Mouse (Mus musculus) G1E (cell line): ENCODE data around the gene Caps2.
"Not testable (repeated sequence)": the region's sequence is repeated elsewhere in the genome, so short reads cannot be mapped to it uniquely, and the experiment has no call there.

Experiments used
- CTCF ChIP-seq: IDR thresholded peaks from 2 replicates; pipeline ENCODE4 v1.5.1; 2012; ENCODE audit warnings: low read depth, low read length, inconsistent platforms, mixed read lengths
- GATA1 ChIP-seq: IDR thresholded peaks from 2 replicates; pipeline ENCODE4 v1.6.1; 2012; ENCODE audit warnings: borderline replicate concordance, low read length, inconsistent platforms, mixed read lengths
- GATA2 ChIP-seq: IDR thresholded peaks from 2 replicates; pipeline ENCODE4 v1.6.1; 2012; ENCODE audit warnings: low read depth, low read length, inconsistent platforms, borderline replicate concordance

DNA sequence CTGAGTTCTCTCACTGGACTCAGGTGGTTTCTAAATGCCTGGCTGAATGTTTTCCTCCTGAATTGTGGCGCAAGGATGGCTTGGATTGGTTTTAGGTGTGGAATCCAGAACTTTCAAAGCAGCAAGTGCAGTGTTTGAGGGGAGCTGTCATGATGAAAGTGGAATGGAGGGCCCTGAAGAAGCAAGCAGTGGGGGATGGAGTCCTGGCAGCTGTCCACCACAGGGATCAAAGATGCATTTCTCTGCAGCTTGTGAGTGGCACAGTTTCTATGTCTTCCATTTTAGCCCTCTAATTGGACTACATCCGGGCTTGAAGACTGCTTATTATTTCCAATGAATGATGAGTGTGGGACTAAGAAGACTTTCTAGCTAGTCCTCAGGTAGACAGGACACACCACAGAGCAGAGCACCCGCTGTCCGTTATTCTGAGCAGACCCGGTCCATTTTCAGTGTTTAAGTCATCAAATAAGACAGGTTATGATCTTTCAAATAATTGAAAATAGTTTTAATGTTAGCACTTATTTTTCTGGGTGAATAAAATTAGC lies 72.0 kb downstream of the Caps2 start:
- not testable (repeated sequence) for TF ChIP-seq CTCF, GATA2, GATA1
